In the genomic region with DNA sequence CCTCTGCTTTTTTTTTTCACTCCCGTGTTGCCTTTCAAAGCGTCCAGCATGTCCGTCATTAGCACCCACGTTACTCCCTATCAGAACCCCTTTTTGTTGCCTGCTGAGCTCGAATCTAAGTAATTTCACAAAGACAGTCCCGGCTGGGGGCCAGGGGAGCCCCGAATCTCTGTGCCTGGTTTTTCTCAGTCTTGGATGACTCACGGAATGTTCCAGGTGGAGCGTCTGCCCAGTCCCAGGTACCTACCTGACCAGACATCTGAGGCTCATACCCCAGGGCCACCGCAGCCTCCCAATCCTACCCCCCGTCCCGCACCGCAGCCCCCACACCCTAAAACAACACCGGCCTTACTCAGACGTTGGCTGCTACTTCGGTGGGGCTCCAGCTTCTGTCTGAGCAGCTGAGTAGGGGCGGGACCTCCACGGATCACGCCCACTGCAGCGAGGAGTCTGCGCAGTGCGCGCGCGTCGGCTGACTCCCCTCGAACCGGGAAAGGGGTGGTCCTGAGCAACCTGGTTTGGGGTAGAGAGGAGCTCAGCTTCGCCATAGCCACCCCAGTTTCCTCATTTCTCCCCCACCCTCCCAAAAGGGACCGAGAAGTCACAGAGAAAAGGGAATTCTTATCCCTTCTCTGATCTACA, we compare ENCODE assay signal across 8 mouse cellular contexts. TPM values are rescaled to one million over a fixed set of nuclear protein-coding genes. Genes with fewer than 3 reads are reported as not detected.
DNase-seq lines count a peak whose midpoint lies in the region; ATAC-seq and TF ChIP-seq lines count a peak whose summit lies in the region.

No protein-coding gene starts in this region.

- TF ChIP-seq POLR2A in embryonic fibroblast, embryonic 13.5 days (IDR thresholded peaks at IDR 0.05; ENCODE audit: low read depth, low read length): peak; percentile 79

- peak overlapping the region; percentile 58 for H3K9ac ChIP-seq in kidney, embryonic 14.5 days (ENCODE audit: low read depth, low read length)
- H3K9ac ChIP-seq in limb, embryonic 15.5 days: peak overlapping the region; percentile 35
- H3K9ac ChIP-seq in midbrain, postnatal 0 days (replicated peaks; ENCODE audit: low read length, poor library complexity, severe bottlenecking): peak overlapping the region; percentile 71

- 2% methylated on average over 30 of the region's 30 CpGs for WGBS in heart, embryonic 10.5 days
- WGBS in kidney, embryonic 14.5 days: 1% methylated on average over 30 of the region's 30 CpGs
- WGBS in limb, embryonic 15.5 days: 1% methylated on average over 30 of the region's 30 CpGs
- WGBS in midbrain, postnatal 0 days: 2% methylated on average over 30 of the region's 30 CpGs

- DNase-seq in brain, adult 2 months (ENCODE audit: low read depth, low spot score): peak; percentile 96
- peak; percentile 94 for DNase-seq in heart, embryonic 10.5 days (ENCODE audit: low spot score)
- peak; percentile 92 for DNase-seq in midbrain, postnatal 0 days (ENCODE audit: low spot score)
- DNase-seq in spleen, postnatal 36 days (ENCODE audit: low spot score in 2 of 2): peak; percentile 85 to 88

- H3K27ac ChIP-seq in embryonic fibroblast, embryonic 13.5 days (ENCODE audit: insufficient read depth, low read length): no peak overlapping the region
- H3K27ac ChIP-seq in heart, embryonic 10.5 days: peak overlapping the region; percentile 75
- H3K27ac ChIP-seq in kidney, embryonic 14.5 days (ENCODE audit: low read depth, low read length): peak overlapping the region; percentile 30; the same call in 1 of the 2 replicates
- peak overlapping the region; percentile 43; the same call in 1 of the 2 replicates for H3K27ac ChIP-seq in limb, embryonic 15.5 days
- peak overlapping the region; percentile 27; the same call in 1 of the 2 replicates for H3K27ac ChIP-seq in midbrain, postnatal 0 days (ENCODE audit: low read depth, low read length)

- no peaks in the 10 kb centered on the region for H3K27me3 ChIP-seq in C2C12 (ENCODE audit: control insufficient read depth, insufficient read depth, insufficient read length)
- H3K27me3 ChIP-seq in heart, embryonic 10.5 days (ENCODE audit: insufficient read depth, poor library complexity, severe bottlenecking): peaks cover 5% of the 10 kb centered on the region; the same call in 1 of the 2 replicates
- H3K27me3 ChIP-seq in kidney, embryonic 14.5 days (ENCODE audit: control insufficient read depth, insufficient read depth, low read length): no peaks in the 10 kb centered on the region
- no peaks in the 10 kb centered on the region for H3K27me3 ChIP-seq in limb, embryonic 15.5 days
- H3K27me3 ChIP-seq in midbrain, postnatal 0 days (ENCODE audit: insufficient read depth, low read length): no peaks in the 10 kb centered on the region

- peak overlapping the region; percentile 18 for H3K4me3 ChIP-seq in C2C12 (ENCODE audit: insufficient read depth, poor library complexity, severe bottlenecking)
- H3K4me3 ChIP-seq in embryonic fibroblast, embryonic 13.5 days (ENCODE audit: insufficient read depth, low read length): peak overlapping the region; percentile 44
- H3K4me3 ChIP-seq in heart, embryonic 10.5 days: peak overlapping the region; percentile 66
- H3K4me3 ChIP-seq in kidney, embryonic 14.5 days (ENCODE audit: low read length): peak overlapping the region; percentile 54
- H3K4me3 ChIP-seq in limb, embryonic 15.5 days: peak overlapping the region; percentile 51
- H3K4me3 ChIP-seq in midbrain, postnatal 0 days (ENCODE audit: low read depth, low read length): peak overlapping the region; percentile 63

- H3K9me3 ChIP-seq in heart, embryonic 10.5 days: no peaks in the 10 kb centered on the region
- H3K9me3 ChIP-seq in kidney, embryonic 14.5 days (ENCODE audit: control insufficient read depth, low read length): no peaks in the 10 kb centered on the region
- no peaks in the 10 kb centered on the region for H3K9me3 ChIP-seq in limb, embryonic 15.5 days
- H3K9me3 ChIP-seq in midbrain, postnatal 0 days (ENCODE audit: low read length): no peaks in the 10 kb centered on the region

- no peaks in the 10 kb centered on the region for H3K36me3 ChIP-seq in C2C12 (ENCODE audit: control insufficient read depth, insufficient read depth)
- H3K36me3 ChIP-seq in heart, embryonic 10.5 days: peaks cover 12% of the 10 kb centered on the region; the same call in 1 of the 2 replicates
- peaks cover 5% of the 10 kb centered on the region; the same call in 1 of the 2 replicates for H3K36me3 ChIP-seq in kidney, embryonic 14.5 days (ENCODE audit: control insufficient read depth, insufficient read depth, low read length)
- H3K36me3 ChIP-seq in limb, embryonic 15.5 days: peaks cover 31% of the 10 kb centered on the region
- peaks cover 31% of the 10 kb centered on the region for H3K36me3 ChIP-seq in midbrain, postnatal 0 days (ENCODE audit: insufficient read depth, low read length)

- no peaks in the 10 kb centered on the region for H3K4me1 ChIP-seq in embryonic fibroblast, embryonic 13.5 days (ENCODE audit: control insufficient read depth, insufficient read depth, low read length)
- H3K4me1 ChIP-seq in heart, embryonic 10.5 days: peaks cover 27% of the 10 kb centered on the region
- H3K4me1 ChIP-seq in kidney, embryonic 14.5 days (ENCODE audit: control insufficient read depth, insufficient read depth, low read length): no peaks in the 10 kb centered on the region
- peaks cover 19% of the 10 kb centered on the region for H3K4me1 ChIP-seq in limb, embryonic 15.5 days
- peaks cover 8% of the 10 kb centered on the region; the same call in 1 of the 2 replicates for H3K4me1 ChIP-seq in midbrain, postnatal 0 days (ENCODE audit: insufficient read depth, low read length)

- peak overlapping the region; percentile 87 for H3K4me2 ChIP-seq in kidney, embryonic 14.5 days (replicated peaks; ENCODE audit: low read depth, low read length)
- H3K4me2 ChIP-seq in limb, embryonic 15.5 days: peak overlapping the region; percentile 81
- peak overlapping the region; percentile 76 for H3K4me2 ChIP-seq in midbrain, postnatal 0 days (ENCODE audit: low read depth, low read length, poor library complexity, severe bottlenecking)

- H3K79me2 ChIP-seq in C2C12 (ENCODE audit: control insufficient read depth, insufficient read depth): no peaks in the 10 kb centered on the region

- ATAC-seq in kidney, embryonic 14.5 days (ENCODE audit: low FRiP score, low TSS enrichment): peak; percentile 93
- ATAC-seq in limb, embryonic 15.5 days (ENCODE audit: insufficient number of reproducible peaks, low FRiP score, low TSS enrichment, low read depth): peak; percentile 85; the same call in 1 of the 2 replicates
- ATAC-seq in midbrain, postnatal 0 days (ENCODE audit: low FRiP score): peak; percentile 88

- TF ChIP-seq CTCF in C2C12 (IDR thresholded peaks at IDR 0.05; ENCODE audit: control insufficient read depth, insufficient read depth, insufficient read length): no peak
- no peak for TF ChIP-seq CTCF in embryonic fibroblast, embryonic 13.5 days (IDR thresholded peaks at IDR 0.05; ENCODE audit: borderline replicate concordance, insufficient read depth, low read length)
- no peak for TF ChIP-seq CTCF in midbrain, postnatal 0 days (IDR thresholded peaks at IDR 0.05)

- no peaks in the 10 kb centered on the region for H3K79me3 ChIP-seq in C2C12 (ENCODE audit: low read depth)

- peak overlapping the region; percentile 25 for H3ac ChIP-seq in C2C12 (ENCODE audit: control insufficient read depth, insufficient read length, low read depth)

RNA-seq across cellular contexts. Expression of a gene that starts 10.5 kb away (rescaled TPM):
- 60.5 TPM for polyA plus RNA-seq in C2C12 (2012; fragmentation: generic; extraction: Trizol)
- 195 and 211 TPM in 2 replicates for polyA plus RNA-seq in embryonic fibroblast, embryonic 13.5 days (2011; ENCODE audit: insufficient read length, low read depth, missing spikeins)
- polyA plus RNA-seq in heart, embryonic 10.5 days (2016; fragmentation: Nextera tagmentation; extraction: Ambion mirVana): 54.1 and 55.6 TPM in 2 replicates
- 63.9 and 78.8 TPM in 2 replicates for polyA plus RNA-seq in kidney, embryonic 14.5 days (2014; fragmentation: Nextera tagmentation; extraction: Ambion mirVana)
- 134 and 140 TPM in 2 replicates for polyA plus RNA-seq in limb, embryonic 15.5 days (2015; fragmentation: Nextera tagmentation; extraction: Ambion mirVana)
- 239 and 286 TPM in 2 replicates for total RNA-seq in midbrain, postnatal 0 days (2014; rRNA removed)
- 275 and 319 TPM in 2 replicates for polyA plus RNA-seq in midbrain, postnatal 0 days (2015; fragmentation: Nextera tagmentation; extraction: Ambion mirVana)

RNA-seq across cellular contexts. Expression of a gene that starts 10.5 kb away (rescaled TPM):
- polyA plus RNA-seq in C2C12 (2012; fragmentation: generic; extraction: Trizol): 26.9 TPM
- polyA plus RNA-seq in embryonic fibroblast, embryonic 13.5 days (2011; ENCODE audit: insufficient read length, low read depth, missing spikeins): 12.6 and 14.0 TPM in 2 replicates
- 36.3 and 37.4 TPM in 2 replicates for polyA plus RNA-seq in heart, embryonic 10.5 days (2016; fragmentation: Nextera tagmentation; extraction: Ambion mirVana)
- polyA plus RNA-seq in kidney, embryonic 14.5 days (2014; fragmentation: Nextera tagmentation; extraction: Ambion mirVana): 19.7 and 21.4 TPM in 2 replicates
- polyA plus RNA-seq in limb, embryonic 15.5 days (2015; fragmentation: Nextera tagmentation; extraction: Ambion mirVana): 32.9 and 39.3 TPM in 2 replicates
- total RNA-seq in midbrain, postnatal 0 days (2014; rRNA removed): 7.9 and 12.5 TPM in 2 replicates
- polyA plus RNA-seq in midbrain, postnatal 0 days (2015; fragmentation: Nextera tagmentation; extraction: Ambion mirVana): 29.1 and 31.0 TPM in 2 replicates

RNA-seq across cellular contexts. Expression of a gene that starts 19.4 kb away (rescaled TPM):
- 0.70 TPM for polyA plus RNA-seq in C2C12 (2012; fragmentation: generic; extraction: Trizol)
- 1.1 and 1.5 TPM in 2 replicates for polyA plus RNA-seq in embryonic fibroblast, embryonic 13.5 days (2011; ENCODE audit: insufficient read length, low read depth, missing spikeins)
- polyA plus RNA-seq in heart, embryonic 10.5 days (2016; fragmentation: Nextera tagmentation; extraction: Ambion mirVana): 0.54 and 0.59 TPM in 2 replicates
- polyA plus RNA-seq in kidney, embryonic 14.5 days (2014; fragmentation: Nextera tagmentation; extraction: Ambion mirVana): 0.80 and 1.1 TPM in 2 replicates
- 0.65 and 0.68 TPM in 2 replicates for polyA plus RNA-seq in limb, embryonic 15.5 days (2015; fragmentation: Nextera tagmentation; extraction: Ambion mirVana)
- total RNA-seq in midbrain, postnatal 0 days (2014; rRNA removed): 0.66 and 1.8 TPM in 2 replicates
- polyA plus RNA-seq in midbrain, postnatal 0 days (2015; fragmentation: Nextera tagmentation; extraction: Ambion mirVana): 0.88 and 1.0 TPM in 2 replicates

RNA-seq across cellular contexts. Expression of a gene that starts 43.4 kb away (rescaled TPM):
- 5.3 TPM for polyA plus RNA-seq in C2C12 (2012; fragmentation: generic; extraction: Trizol)
- polyA plus RNA-seq in embryonic fibroblast, embryonic 13.5 days (2011; ENCODE audit: insufficient read length, low read depth, missing spikeins): 5.4 and 5.6 TPM in 2 replicates
- 2.4 and 2.8 TPM in 2 replicates for polyA plus RNA-seq in heart, embryonic 10.5 days (2016; fragmentation: Nextera tagmentation; extraction: Ambion mirVana)
- 1.2 and 1.6 TPM in 2 replicates for polyA plus RNA-seq in kidney, embryonic 14.5 days (2014; fragmentation: Nextera tagmentation; extraction: Ambion mirVana)
- 5.2 and 6.5 TPM in 2 replicates for polyA plus RNA-seq in limb, embryonic 15.5 days (2015; fragmentation: Nextera tagmentation; extraction: Ambion mirVana)
- total RNA-seq in midbrain, postnatal 0 days (2014; rRNA removed): 3.2 and 3.4 TPM in 2 replicates
- 1.5 and 1.9 TPM in 2 replicates for polyA plus RNA-seq in midbrain, postnatal 0 days (2015; fragmentation: Nextera tagmentation; extraction: Ambion mirVana)

RNA-seq across cellular contexts. Expression of a gene that starts 48.8 kb away (rescaled TPM):
- polyA plus RNA-seq in C2C12 (2012; fragmentation: generic; extraction: Trizol): 102 TPM
- polyA plus RNA-seq in embryonic fibroblast, embryonic 13.5 days (2011; ENCODE audit: insufficient read length, low read depth, missing spikeins): 84.5 and 98.2 TPM in 2 replicates
- 94.8 and 106 TPM in 2 replicates for polyA plus RNA-seq in heart, embryonic 10.5 days (2016; fragmentation: Nextera tagmentation; extraction: Ambion mirVana)
- polyA plus RNA-seq in kidney, embryonic 14.5 days (2014; fragmentation: Nextera tagmentation; extraction: Ambion mirVana): 63.4 and 96.7 TPM in 2 replicates
- polyA plus RNA-seq in limb, embryonic 15.5 days (2015; fragmentation: Nextera tagmentation; extraction: Ambion mirVana): 108 and 127 TPM in 2 replicates
- 42.8 and 46.7 TPM in 2 replicates for total RNA-seq in midbrain, postnatal 0 days (2014; rRNA removed)
- 37.7 and 38.1 TPM in 2 replicates for polyA plus RNA-seq in midbrain, postnatal 0 days (2015; fragmentation: Nextera tagmentation; extraction: Ambion mirVana)
